Mouse (Mus musculus) myocyte (in vitro differentiated cells): ENCODE measurements around the gene 4930442H23Rik.
A peak's percentile ranks its signal among the peaks of the same experiment; 100 is the strongest.

Experiments used
- E2F4 ChIP-seq: IDR thresholded peaks from one replicate; pipeline ENCODE4 v1.6.1; 2011; ENCODE audit warnings: mild to moderate bottlenecking, control low read depth, moderate library complexity; ENCODE audit not compliant: insufficient read depth
- MAX ChIP-seq: IDR thresholded peaks from one replicate; pipeline ENCODE4 v1.6.1; 2011; ENCODE audit warnings: low read depth, mild to moderate bottlenecking, control low read depth
- MYOD1 ChIP-seq, 3 experiments: IDR thresholded peaks; one replicate each; pipeline ENCODE4 v1.6.1; 2011; ENCODE audit warnings: control low read depth in 2 of 3, low read depth in 2 of 3, mild to moderate bottlenecking in 2 of 3, moderate library complexity in 1 of 3; ENCODE audit not compliant: insufficient read length in 2 of 3, control insufficient read depth in 1 of 3
- POLR2A ChIP-seq: IDR thresholded peaks from one replicate; pipeline ENCODE4 v1.6.1; 2011; ENCODE audit warnings: low read depth, mild to moderate bottlenecking, control low read depth, moderate library complexity; ENCODE audit not compliant: insufficient read length
- POLR2AphosphoS2 ChIP-seq: IDR thresholded peaks from one replicate; pipeline ENCODE4 v1.6.1; 2011; ENCODE audit warnings: low read depth, control low read depth; ENCODE audit not compliant: insufficient read length
- TCF12 ChIP-seq: IDR thresholded peaks from one replicate; pipeline ENCODE4 v1.6.1; 2011; ENCODE audit warnings: mild to moderate bottlenecking, control low read depth; ENCODE audit not compliant: poor library complexity, insufficient read depth, severe bottlenecking
- USF1 ChIP-seq: IDR thresholded peaks from one replicate; pipeline ENCODE4 v1.6.1; 2011; ENCODE audit warnings: low read depth, mild to moderate bottlenecking, control low read depth, moderate library complexity

GRCm38 (mm10) chr10:81201807-81202758 lies 18.4 kb upstream of the 4930442H23Rik start, which contains the start of gene Nmrk2:
- TF ChIP-seq POLR2A: peak; percentile 49
- TF ChIP-seq MAX: no peak
- TF ChIP-seq USF1: peak; percentile 69
- no peak for TF ChIP-seq E2F4
- TF ChIP-seq POLR2AphosphoS2: peak; percentile 67
- peak; percentile 32 for TF ChIP-seq TCF12
- TF ChIP-seq MYOD1 (IDR thresholded peaks at IDR 0.05; ENCODE audit: control insufficient read depth in 1 of 3, insufficient read length in 2 of 3, low read depth in 2 of 3): peak in 1 of 3 experiments; percentile 80
